22 mouse cellular contexts compared by ENCODE assay signal in genomic region chr4:114651606-114652005, GRCm38 (mm10).
DNase-seq lines count a peak whose midpoint lies in the region; ATAC-seq and TF ChIP-seq lines count a peak whose summit lies in the region.
"Had no signal": no experiment of that assay in that cellular context is flagged by ENCODE, and none has a peak within 500 bp of the region (broad histone marks: within the 10 kb centered on the region; RNA-seq: fewer than 3 reads in every experiment).

No protein-coding gene starts in this region.

- peaks cover 66% of the 10 kb centered on the region for H3K4me1 ChIP-seq in megakaryocyte, embryonic 14.5 days
- H3K4me1 ChIP-seq: heart, embryonic 13.5 days had no signal

- no peak overlapping the region for H3K27ac ChIP-seq in gastrocnemius, adult 2 months
- H3K27ac ChIP-seq: embryonic facial prominence, embryonic 12.5 days; heart, embryonic 13.5 days; layer of hippocampus, adult 2 months; midbrain, embryonic 13.5 days had no signal

- no peak for ATAC-seq in megakaryocyte, adult 5-6 weeks (ENCODE audit: poor library complexity, severe bottlenecking)
- ATAC-seq: forebrain, embryonic 16.5 days; intestine, postnatal 0 days; lung, postnatal 0 days; midbrain, embryonic 13.5 days; Patski had no signal

- no peak overlapping the region for H3K4me3 ChIP-seq in gastrocnemius, adult 2 months
- H3K4me3 ChIP-seq in megakaryocyte, embryonic 14.5 days (replicated peaks): peak overlapping the region; percentile 20
- H3K4me3 ChIP-seq: embryonic facial prominence, embryonic 12.5 days; erythroblast, embryonic 14.5 days; heart, embryonic 13.5 days; layer of hippocampus, adult 2 months; midbrain, embryonic 13.5 days; myocyte had no signal

- DNase-seq in adrenal gland, adult 2 months: peak; percentile 20
- no peak for DNase-seq in adrenal gland, adult 18-20 months (ENCODE audit: low spot score in 2 of 2)
- DNase-seq in gastrocnemius, adult 2 months: peak; percentile 22
- no peak for DNase-seq in gastrocnemius, postnatal 25 days
- DNase-seq in cerebellum, postnatal 25 days: peak; percentile 41 to 64
- no peak for DNase-seq in thymus, postnatal 4 days
- DNase-seq: heart, postnatal 4 days; kidney, postnatal 10 days; liver; spleen, adult 18-20 months had no signal

- H3K9me3 ChIP-seq in megakaryocyte, embryonic 14.5 days: no peaks in the 10 kb centered on the region
- H3K9me3 ChIP-seq: embryonic facial prominence, embryonic 12.5 days; heart, embryonic 13.5 days; midbrain, embryonic 13.5 days had no signal

- no peak for TF ChIP-seq CTCF in gastrocnemius, adult 2 months (IDR thresholded peaks at IDR 0.05)

- no peaks in the 10 kb centered on the region for H3K27me3 ChIP-seq in megakaryocyte, embryonic 14.5 days (replicated peaks)

- peaks cover 4% of the 10 kb centered on the region for H3K36me3 ChIP-seq in megakaryocyte, embryonic 14.5 days (replicated peaks; ENCODE audit: low read length)
- H3K36me3 ChIP-seq: embryonic facial prominence, embryonic 12.5 days; heart, embryonic 13.5 days; midbrain, embryonic 13.5 days had no signal

- intact Hi-C loops in gastrocnemius, adult 2 months (cut with DNase I): no loop called here

Comparison
In these comparisons a context has a peak if more than half of its experiments do, and no peak if none do; other contexts are left out.
1. DNase-seq: peak in adrenal gland, adult 2 months (single experiment), gastrocnemius, adult 2 months (single experiment) and cerebellum, postnatal 25 days (2 of 2); none in adrenal gland, adult 18-20 months (0 of 2), gastrocnemius, postnatal 25 days (single experiment) and thymus, postnatal 4 days (single experiment).